Mouse (Mus musculus): ENCODE measurements around the gene Shisal2a. TPM values are rescaled to one million over a fixed set of nuclear protein-coding genes. Genes with fewer than 3 reads are reported as not detected.
"Not testable (repeated sequence)": the region's sequence is repeated elsewhere in the genome, so short reads cannot be mapped to it uniquely, and the experiment has no call there.

Shisal2a gene
- polyA plus RNA-seq, 1 experiment from 2014 or later = 2.0 TPM

DNA sequence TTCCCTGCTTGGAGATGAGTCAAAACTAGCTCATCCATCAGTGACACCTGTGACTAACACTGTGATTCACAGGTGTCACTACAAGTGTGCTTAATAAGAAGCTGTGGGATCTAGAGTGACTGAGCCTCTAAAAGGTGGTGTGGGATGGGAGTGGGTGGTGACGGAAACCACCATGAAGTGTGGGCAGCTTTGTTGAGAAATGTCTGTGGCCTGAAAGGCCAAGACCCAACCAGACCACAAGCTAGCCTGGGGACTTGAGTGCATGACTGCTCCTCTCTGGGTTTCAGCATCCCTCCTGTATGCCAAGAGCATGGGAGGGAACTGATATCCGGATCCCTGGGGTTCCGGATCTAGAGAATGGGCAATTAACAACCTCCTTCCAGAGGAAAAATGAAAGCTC lies 11.7 kb downstream of the Shisal2a start:
- H3K9ac ChIP-seq (replicated peaks) = no peak overlapping the region
- H3K4me1 ChIP-seq = 0 out of 2 replicates have a peak, but pooled peaks cover 2% of the 10 kb centered on the region
- H3K27me3 ChIP-seq = no peaks in the 10 kb centered on the region
- H3K4me3 ChIP-seq = no peak overlapping the region
- H3K36me3 ChIP-seq = no peaks in the 10 kb centered on the region
- H3K4me2 ChIP-seq (replicated peaks) = no peak overlapping the region
- WGBS = 92% methylated on average over 3 of the region's 3 CpGs
- no peak for ATAC-seq (ENCODE audit: low FRiP score, low read depth)
- H3K27ac ChIP-seq (replicated peaks) = no peak overlapping the region
- no peaks in the 10 kb centered on the region for H3K9me3 ChIP-seq

DNA sequence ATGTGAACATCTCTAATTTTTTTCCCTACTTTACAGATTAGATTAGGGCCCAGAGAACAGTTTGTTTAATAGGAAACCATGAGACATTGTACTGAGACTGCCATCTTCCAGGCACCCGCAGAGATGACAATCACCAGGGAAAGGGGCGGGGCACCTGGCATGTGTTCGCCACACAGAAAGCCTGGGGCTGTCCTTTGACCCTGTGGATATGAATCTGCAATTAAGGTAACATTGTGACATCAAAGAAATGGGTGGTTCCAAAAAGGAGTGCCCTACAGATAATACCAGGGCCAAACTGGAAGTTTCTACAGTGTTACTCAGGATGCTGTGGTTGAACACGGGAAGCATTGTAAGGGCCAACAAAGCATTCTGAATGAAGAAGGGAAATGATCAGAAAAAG lies 12.7 kb downstream of the Shisal2a start:
- no peak overlapping the region for H3K27ac ChIP-seq (replicated peaks)
- 68% methylated on average over 4 of the region's 4 CpGs for WGBS
- 0 out of 2 replicates have a peak, but pooled peaks cover 2% of the 10 kb centered on the region for H3K4me1 ChIP-seq
- H3K4me3 ChIP-seq = no peak overlapping the region
- H3K9me3 ChIP-seq = no peaks in the 10 kb centered on the region
- H3K4me2 ChIP-seq (replicated peaks) = no peak overlapping the region
- no peak for ATAC-seq (ENCODE audit: low FRiP score, low read depth)
- no peak overlapping the region for H3K9ac ChIP-seq (replicated peaks)
- H3K36me3 ChIP-seq = no peaks in the 10 kb centered on the region
- H3K27me3 ChIP-seq = no peaks in the 10 kb centered on the region

DNA sequence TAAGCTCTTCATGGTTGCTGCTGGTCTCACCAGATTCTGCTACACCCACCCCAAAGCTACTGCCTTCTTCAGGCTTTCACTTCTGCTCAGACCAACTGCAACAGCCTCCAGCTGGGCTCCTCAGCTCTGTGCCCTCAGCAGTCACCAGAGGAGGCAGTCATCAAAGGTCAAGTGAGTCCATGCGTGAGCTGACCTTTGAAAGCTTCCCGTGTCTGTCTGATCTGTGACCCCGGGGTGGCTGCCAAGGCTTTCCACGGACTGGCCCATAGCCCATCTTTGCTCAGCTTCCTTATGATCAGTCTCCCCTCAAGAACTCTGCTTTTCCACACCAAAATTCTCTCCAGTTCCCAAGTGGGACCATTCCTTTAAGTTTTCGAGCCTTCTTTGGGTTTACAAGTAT lies 13.9 kb downstream of the Shisal2a start:
- Histone ChIP-seq H3K27ac (replicated peaks) (no peak overlapping the region), H3K4me1 (peaks cover 3% of the 10 kb centered on the region), H3K36me3 (no peaks in the 10 kb centered on the region), H3K9me3 (no peaks in the 10 kb centered on the region), H3K4me3 (no peak overlapping the region), H3K27me3 (no peaks in the 10 kb centered on the region), H3K4me2 (replicated peaks) (no peak overlapping the region), H3K9ac (replicated peaks) (no peak overlapping the region)
- WGBS = 30% methylated on average over 5 of the region's 5 CpGs
- no peak for ATAC-seq (ENCODE audit: low FRiP score, low read depth)

DNA sequence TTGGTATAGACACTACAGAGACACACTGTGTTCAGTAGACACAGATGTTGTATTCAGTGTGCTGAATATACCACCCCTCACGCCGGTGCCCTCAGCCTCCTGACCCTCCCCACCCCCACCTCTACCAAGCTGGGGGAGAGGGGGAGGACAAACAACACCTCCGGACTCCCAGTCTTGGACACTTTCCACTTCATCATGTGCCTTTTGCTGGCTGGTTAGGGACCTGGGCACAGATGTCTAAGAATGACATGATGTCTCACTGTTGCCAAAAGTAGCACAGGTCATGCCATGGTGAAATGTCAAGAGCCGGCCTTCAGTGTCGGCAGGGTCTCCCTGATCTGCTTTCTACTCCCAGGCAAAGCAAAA lies 19.1 kb downstream of the Shisal2a start:
- Histone ChIP-seq H3K4me3 (no peak overlapping the region), H3K27ac (replicated peaks) (peak overlapping the region; percentile 95), H3K4me2 (replicated peaks) (no peak overlapping the region), H3K36me3 (no peaks in the 10 kb centered on the region), H3K9ac (replicated peaks) (peak overlapping the region; percentile 28; the same call in 1 of the 2 replicates), H3K9me3 (no peaks in the 10 kb centered on the region), H3K27me3 (no peaks in the 10 kb centered on the region), H3K4me1 (peaks cover 46% of the 10 kb centered on the region)
- ATAC-seq (ENCODE audit: low FRiP score, low read depth) = no peak
- WGBS = 8% methylated on average over 5 of the region's 5 CpGs

DNA sequence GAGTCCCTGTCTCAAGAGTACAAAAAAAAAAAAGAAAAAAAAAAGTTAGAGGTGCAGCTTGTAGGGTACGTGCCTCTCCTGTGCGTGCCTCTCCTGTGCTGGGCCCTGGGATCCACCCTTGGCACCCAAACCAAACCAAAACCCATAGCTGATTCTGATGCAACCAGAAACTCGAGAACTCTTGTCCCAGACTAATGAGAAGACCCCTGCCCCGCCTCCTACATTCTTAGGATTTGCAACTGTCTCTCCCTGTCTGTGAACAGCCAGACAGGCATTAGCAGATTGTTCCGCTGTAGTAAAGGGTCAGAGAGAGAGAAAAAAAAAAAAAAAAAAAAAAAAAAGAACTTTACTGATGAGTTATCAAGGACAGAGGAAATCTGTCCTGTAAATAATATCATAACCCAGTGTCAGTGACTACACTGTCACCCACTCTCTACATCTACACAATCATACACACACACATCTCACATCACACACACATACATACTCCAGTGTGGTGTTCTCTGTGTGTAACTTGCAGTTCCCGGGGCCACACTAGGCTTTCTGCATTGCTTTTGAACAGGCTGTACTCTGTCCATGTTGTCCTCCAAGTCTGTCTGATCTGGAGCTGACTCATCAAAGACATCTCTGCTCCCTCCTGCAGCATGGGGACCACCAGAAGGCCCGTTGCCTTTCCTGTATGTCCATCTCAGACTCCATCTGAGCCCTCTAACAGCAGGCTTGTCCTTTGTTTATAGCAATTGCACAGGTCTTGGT lies 19.6 kb downstream of the Shisal2a start:
- WGBS = 7% methylated on average over 7 of the region's 7 CpGs
- no peaks in the 10 kb centered on the region for H3K27me3 ChIP-seq
- peak overlapping the region; percentile 95 for H3K27ac ChIP-seq (replicated peaks)
- peaks cover 52% of the 10 kb centered on the region for H3K4me1 ChIP-seq
- ATAC-seq (ENCODE audit: low FRiP score, low read depth) = 0 out of 2 replicates have a peak, but pooled peaks have one; percentile 10
- H3K4me3 ChIP-seq = no peak overlapping the region
- peak overlapping the region; percentile 28; the same call in 1 of the 2 replicates for H3K9ac ChIP-seq (replicated peaks)
- H3K36me3 ChIP-seq = no peaks in the 10 kb centered on the region
- H3K9me3 ChIP-seq = no peaks in the 10 kb centered on the region
- H3K4me2 ChIP-seq (replicated peaks) = peak overlapping the region; percentile 30; the same call in 1 of the 2 replicates

DNA sequence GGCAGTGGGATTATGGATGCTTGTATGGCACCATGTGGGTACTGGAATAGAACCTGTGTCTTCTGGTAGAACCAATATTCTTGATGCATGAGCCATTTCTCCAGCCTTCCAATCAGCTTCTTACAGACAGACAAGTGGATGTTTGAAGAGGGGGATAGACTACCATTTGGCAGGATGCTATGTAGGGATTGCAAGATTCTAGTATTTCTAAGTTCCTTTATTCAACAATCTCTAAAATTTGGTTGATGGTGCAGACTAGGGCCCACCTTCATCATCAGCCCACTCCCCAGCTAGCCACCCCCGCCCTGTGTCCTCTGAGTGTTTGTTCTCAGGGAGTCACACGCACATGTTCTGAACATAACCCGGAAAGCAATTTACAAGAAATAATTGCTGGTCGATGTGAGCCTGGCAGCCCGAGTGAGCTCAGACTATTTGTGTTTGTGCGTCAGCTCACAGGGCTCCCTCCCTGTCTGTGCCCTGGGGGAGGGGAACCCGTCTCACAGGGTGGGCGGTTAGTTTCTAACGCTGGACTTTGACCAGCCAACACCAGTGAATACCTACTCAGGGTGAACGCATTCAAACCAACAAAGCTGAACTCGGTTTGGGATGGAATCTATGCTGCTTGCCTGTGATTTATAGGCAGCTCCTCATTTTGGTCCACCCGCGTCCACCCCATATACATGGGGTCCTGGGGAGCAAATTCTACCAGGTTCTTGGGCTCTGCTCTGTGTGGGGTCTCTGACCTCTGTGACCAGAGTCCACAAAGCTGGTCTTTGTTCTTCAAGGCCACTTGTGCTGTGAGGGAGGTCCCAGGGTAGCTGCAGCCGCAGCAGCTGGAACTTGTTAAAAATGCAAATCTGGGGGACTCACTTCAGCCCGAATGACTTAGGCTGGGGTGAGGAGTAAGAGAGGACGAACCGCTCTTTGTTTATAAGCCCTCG lies 20.6 kb downstream of the Shisal2a start:
- WGBS = 3% methylated on average over 18 of the region's 18 CpGs
- peak overlapping the region; percentile 30 for H3K4me2 ChIP-seq (replicated peaks)
- no peak overlapping the region for H3K4me3 ChIP-seq
- H3K4me1 ChIP-seq = peaks cover 58% of the 10 kb centered on the region
- 0 out of 2 replicates have a peak overlapping the region, but pooled peaks have one; percentile 11 for H3K9ac ChIP-seq (replicated peaks)
- H3K36me3 ChIP-seq = no peaks in the 10 kb centered on the region
- no peaks in the 10 kb centered on the region for H3K9me3 ChIP-seq
- peak; percentile 47 for ATAC-seq (ENCODE audit: low FRiP score, low read depth)
- H3K27ac ChIP-seq (replicated peaks) = peak overlapping the region; percentile 95
- H3K27me3 ChIP-seq = no peaks in the 10 kb centered on the region

DNA sequence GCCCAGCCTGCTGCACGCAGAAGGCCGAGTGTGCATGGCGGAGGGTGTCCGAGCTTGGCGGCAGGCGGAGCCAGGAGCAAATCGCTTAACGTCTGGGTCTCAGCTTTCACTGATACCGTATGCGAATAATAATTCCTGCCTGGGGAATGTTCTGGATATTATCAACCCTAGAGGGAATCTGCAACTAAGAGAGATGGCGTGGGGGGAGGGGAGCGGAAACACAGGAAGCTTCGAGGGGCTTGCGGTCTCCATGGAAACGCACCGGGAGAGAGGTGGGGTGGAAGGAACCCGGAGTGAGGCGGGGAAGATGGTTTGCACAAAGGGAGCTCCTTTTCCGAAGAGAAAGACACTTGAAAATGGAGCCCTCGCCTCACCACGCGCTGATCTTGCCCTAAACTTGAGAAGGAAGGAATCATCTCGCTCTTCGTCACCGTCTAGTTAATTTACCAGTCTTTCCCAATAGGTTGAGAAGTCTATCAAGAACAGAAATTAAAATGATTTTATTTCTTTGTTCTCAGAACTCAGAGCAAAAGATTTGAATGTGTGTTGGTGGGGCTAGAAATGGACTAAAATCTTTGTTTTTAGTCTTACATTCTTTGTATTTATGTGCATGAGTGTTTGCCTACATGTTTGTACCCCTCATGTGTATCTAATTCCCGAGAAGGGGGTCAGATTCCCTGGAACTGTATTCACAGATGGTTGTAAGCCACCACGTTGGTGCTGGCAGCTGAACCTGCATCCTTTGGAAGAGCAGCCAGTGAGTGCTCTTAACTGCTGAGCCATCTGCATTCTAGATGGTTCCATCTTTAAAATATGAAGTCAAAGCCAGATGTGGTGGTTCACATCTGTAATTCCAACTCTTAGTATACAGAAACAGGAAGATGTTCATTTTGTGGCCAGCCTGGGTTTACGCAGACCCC lies 22.8 kb downstream of the Shisal2a start:
- no peaks in the 10 kb centered on the region for H3K36me3 ChIP-seq
- H3K9me3 ChIP-seq = no peaks in the 10 kb centered on the region
- H3K4me2 ChIP-seq (replicated peaks) = peak overlapping the region; percentile 21; the same call in 1 of the 2 replicates
- WGBS = 5% methylated on average over 28 of the region's 28 CpGs
- peak; percentile 83 for ATAC-seq (ENCODE audit: low FRiP score, low read depth)
- H3K4me3 ChIP-seq = peak overlapping the region; percentile 4; the same call in 1 of the 2 replicates
- H3K27ac ChIP-seq (replicated peaks) = peak overlapping the region; percentile 95
- no peaks in the 10 kb centered on the region; the same call in 1 of the 2 replicates for H3K27me3 ChIP-seq
- 0 out of 2 replicates have a peak overlapping the region, but pooled peaks have one; percentile 8 for H3K9ac ChIP-seq (replicated peaks)
- peaks cover 58% of the 10 kb centered on the region for H3K4me1 ChIP-seq

DNA sequence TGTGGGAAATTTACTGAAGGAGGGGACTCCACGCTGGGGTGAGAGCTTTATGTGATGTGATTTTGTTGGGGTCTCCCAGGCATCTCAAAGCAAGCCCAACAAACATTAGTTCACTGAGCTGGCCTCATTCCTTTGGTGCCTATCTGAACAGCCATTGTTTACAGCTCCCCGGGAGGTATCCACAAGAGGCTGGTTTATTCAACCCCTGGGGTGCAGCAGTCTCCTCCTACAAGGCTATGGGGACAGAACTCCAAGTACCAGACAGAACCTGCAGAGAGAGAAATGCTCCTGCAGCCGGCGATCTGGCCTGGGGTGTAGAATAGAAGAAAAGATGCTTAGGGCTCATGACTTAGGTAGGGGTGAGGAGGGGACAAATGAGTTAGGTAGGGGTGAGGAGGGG lies 24.7 kb downstream of the Shisal2a start:
- no peak overlapping the region for H3K4me2 ChIP-seq (replicated peaks)
- no peak overlapping the region for H3K9ac ChIP-seq (replicated peaks)
- H3K36me3 ChIP-seq = no peaks in the 10 kb centered on the region
- WGBS = 18% methylated on average over 4 of the region's 4 CpGs
- no peaks in the 10 kb centered on the region; the same call in 1 of the 2 replicates for H3K27me3 ChIP-seq
- no peak overlapping the region for H3K4me3 ChIP-seq
- no peaks in the 10 kb centered on the region for H3K9me3 ChIP-seq
- peak overlapping the region; percentile 11; the same call in 1 of the 2 replicates for H3K27ac ChIP-seq (replicated peaks)
- H3K4me1 ChIP-seq = peaks cover 52% of the 10 kb centered on the region
- ATAC-seq (ENCODE audit: low FRiP score, low read depth) = no peak

DNA sequence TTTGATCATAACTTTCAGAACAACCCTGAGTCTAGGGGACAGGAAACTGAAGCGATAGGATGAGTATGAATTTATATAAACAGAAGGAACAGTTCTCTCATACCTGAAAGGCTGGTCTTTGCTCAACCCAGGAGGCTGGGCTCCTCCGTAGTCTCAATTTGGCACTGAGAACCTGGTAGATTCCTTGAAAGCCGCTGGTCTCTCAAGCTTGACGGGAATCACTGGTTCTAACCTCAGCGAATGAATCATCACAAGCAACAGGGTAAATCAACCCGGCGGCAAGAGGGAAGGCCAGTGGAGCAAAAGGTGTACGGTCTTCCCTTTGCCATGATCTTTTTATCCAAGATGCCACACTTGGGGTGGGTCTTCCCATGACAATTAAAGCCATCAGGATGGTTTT lies 25.7 kb downstream of the Shisal2a start:
- Histone ChIP-seq H3K9me3 (no peaks in the 10 kb centered on the region), H3K27ac (replicated peaks) (no peak overlapping the region), H3K9ac (replicated peaks) (no peak overlapping the region), H3K4me3 (no peak overlapping the region), H3K27me3 (no peaks in the 10 kb centered on the region; the same call in 1 of the 2 replicates), H3K4me1 (peaks cover 42% of the 10 kb centered on the region), H3K4me2 (replicated peaks) (no peak overlapping the region), H3K36me3 (no peaks in the 10 kb centered on the region)
- WGBS = 94% methylated on average over 8 of the region's 8 CpGs
- ATAC-seq (ENCODE audit: low FRiP score, low read depth) = no peak

DNA sequence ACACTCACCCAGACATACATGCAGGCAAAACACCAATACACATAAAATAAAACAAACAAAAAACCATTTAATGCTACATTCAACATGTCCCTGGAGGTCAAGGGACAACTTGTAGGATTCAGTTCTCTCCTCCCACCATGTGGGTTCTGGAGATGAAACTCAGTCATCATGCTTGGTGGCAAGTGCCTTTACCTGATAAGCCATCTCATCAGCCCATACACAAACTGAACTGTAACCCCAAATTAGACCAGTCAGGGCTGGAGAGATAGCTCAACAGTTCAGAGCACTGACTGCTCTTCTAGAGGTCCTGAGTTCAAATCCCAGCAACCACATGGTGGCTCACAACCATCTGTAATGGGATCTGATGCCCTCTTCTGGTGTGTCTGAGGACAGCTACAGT lies 29.6 kb downstream of the Shisal2a start:
- not testable (repeated sequence) for ATAC-seq (ENCODE audit: low FRiP score, low read depth); H3K4me3 ChIP-seq; H3K27me3 ChIP-seq; H3K9ac ChIP-seq (replicated peaks); H3K4me2 ChIP-seq (replicated peaks); H3K27ac ChIP-seq (replicated peaks); H3K9me3 ChIP-seq; H3K36me3 ChIP-seq
- H3K4me1 ChIP-seq = peaks cover 35% of the 10 kb centered on the region

DNA sequence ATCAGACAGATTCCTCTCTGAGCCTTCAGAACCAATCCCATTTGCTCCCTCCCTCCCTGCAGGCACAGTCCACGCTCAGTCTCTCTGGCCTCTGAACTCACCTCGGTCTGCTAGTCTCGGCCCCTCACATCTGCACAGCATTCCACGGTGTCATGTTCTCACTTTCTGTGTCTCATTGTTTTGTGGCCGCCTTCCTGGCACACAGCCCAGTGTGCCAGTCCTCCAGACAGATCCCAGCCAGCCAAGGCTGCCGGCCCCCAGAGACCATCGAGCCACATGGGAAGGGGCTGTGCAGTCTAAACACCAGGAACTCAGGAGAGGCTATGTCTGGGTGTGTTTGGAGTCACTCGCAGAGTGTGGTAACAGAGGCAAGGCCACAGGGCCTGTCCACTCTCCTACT lies 32.3 kb downstream of the Shisal2a start:
- Histone ChIP-seq H3K27ac (replicated peaks) (peak overlapping the region; percentile 74), H3K9ac (replicated peaks) (no peak overlapping the region), H3K4me2 (replicated peaks) (no peak overlapping the region), H3K4me3 (no peak overlapping the region), H3K4me1 (peaks cover 38% of the 10 kb centered on the region), H3K9me3 (no peaks in the 10 kb centered on the region), H3K36me3 (no peaks in the 10 kb centered on the region), H3K27me3 (no peaks in the 10 kb centered on the region)
- ATAC-seq (ENCODE audit: low FRiP score, low read depth) = peak; percentile 74
- 17% methylated on average over 8 of the region's 8 CpGs for WGBS

Data from midbrain, embryonic 12.5 days (tissue).